Mouse (Mus musculus) forebrain, embryonic 16.5 days (tissue): Measurements from ENCODE around the gene Pcsk1. TPM values are rescaled to one million over a fixed set of nuclear protein-coding genes. Genes with fewer than 3 reads are reported as not detected.
A peak's percentile ranks its signal among the peaks of the same experiment; 100 is the strongest.

Experiments used
- ATAC-seq: fragments of 200-750 bp; cut with Nextera tagmentation; 2 replicates; pipeline ENCODE4 v1.8.0; 2017; ENCODE audit warnings: mild to moderate bottlenecking, moderate library complexity
- H3K27ac ChIP-seq: fragments of 300-500 bp; sonication (generic); 2 replicates; pipeline ENCODE4 v1.5.1; 2014; ENCODE audit warnings: low read length, control low read depth
- H3K27me3 ChIP-seq: fragments of 300-500 bp; sonication (generic); replicated peaks from 2 replicates; pipeline ENCODE4 v1.6.1; 2014; ENCODE audit warnings: low read length; ENCODE audit not compliant: control insufficient read depth, insufficient read depth
- H3K36me3 ChIP-seq: fragments of 300-500 bp; sonication (generic); 2 replicates; pipeline ENCODE4 v1.6.1; 2014; ENCODE audit not compliant: control insufficient read depth, insufficient read depth
- H3K4me1 ChIP-seq: fragments of 300-500 bp; sonication (generic); replicated peaks from 2 replicates; pipeline ENCODE4 v1.6.1; 2014; ENCODE audit warnings: low read length; ENCODE audit not compliant: control insufficient read depth, insufficient read depth
- H3K4me2 ChIP-seq: fragments of 300-500 bp; sonication (generic); 2 replicates; pipeline ENCODE4 v1.6.1; 2014; ENCODE audit warnings: mild to moderate bottlenecking, low read length, control low read depth
- H3K4me3 ChIP-seq: fragments of 300-500 bp; sonication (generic); replicated peaks from 2 replicates; pipeline ENCODE4 v1.5.1; 2014; ENCODE audit warnings: mild to moderate bottlenecking, low read length, control low read depth
- H3K9ac ChIP-seq: fragments of 300-500 bp; sonication (generic); replicated peaks from 2 replicates; pipeline ENCODE4 v1.6.1; 2014; ENCODE audit warnings: low read depth, low read length, control low read depth
- H3K9me3 ChIP-seq: fragments of 300-500 bp; sonication (generic); 2 replicates; pipeline ENCODE4 v1.6.1; 2016; ENCODE audit warnings: low read length; ENCODE audit not compliant: control insufficient read depth
- WGBS: fragments of 180-500 bp; shearing (Covaris S2); extraction: QIAGEN DNeasy Blood & Tissue Kit; methylation state at CpG from one replicate; pipeline ENCODE4 v1.1.7; 2014; 5-methylcytosine and 5-hydroxymethylcytosine counted together
- polyA plus RNA-seq: library from polyadenylated mRNA; unstranded; fragments of >200 nt; fragmentation: Nextera tagmentation; extraction: Ambion mirVana; gene quantifications from 2 replicates; pipeline ENCODE4 v1.2.1, GENCODE M21; 2015

Pcsk1 gene
- polyA plus RNA-seq, result 1.2 and 2.6 TPM in 2 replicates

DNA sequence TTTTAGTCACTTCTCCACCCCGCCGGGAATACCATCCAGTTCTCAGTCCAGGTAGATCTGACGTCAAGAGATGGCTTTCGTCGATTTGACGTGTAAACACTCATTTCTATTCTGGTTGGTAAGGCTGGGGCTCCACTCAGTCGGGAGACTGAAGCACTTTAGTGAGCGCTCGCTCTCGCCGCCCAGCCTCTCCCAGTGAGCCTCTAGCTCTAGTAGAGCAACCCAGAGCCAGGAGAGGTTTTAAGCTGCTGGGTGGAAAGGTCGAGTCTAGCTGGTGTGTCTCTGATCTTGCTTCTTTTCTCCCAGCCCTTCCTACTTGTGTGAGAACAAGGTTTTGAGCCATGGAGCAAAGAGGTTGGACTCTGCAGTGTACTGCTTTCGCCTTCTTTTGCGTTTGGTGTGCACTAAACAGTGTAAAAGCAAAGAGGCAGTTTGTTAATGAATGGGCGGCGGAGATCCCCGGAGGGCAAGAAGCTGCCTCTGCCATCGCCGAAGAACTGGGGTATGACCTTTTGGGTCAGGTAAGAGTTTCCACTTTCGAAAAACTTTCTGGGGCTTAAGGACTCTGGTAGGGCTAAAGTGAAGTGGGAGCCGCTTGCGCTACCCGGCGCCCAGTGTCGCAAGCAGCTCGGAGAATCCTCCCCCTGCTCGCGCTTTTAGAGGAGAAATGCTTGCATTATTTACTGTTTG is at the start of gene Pcsk1:
Gene Pcsk1 (plus strand): TSS at position 106 of the 690 bp plus-strand sequence.
- Histone ChIP-seq H3K4me2 (peak within 1 kb of the TSS; percentile 92), H3K9me3 (no peaks in the 10 kb centered on the region), H3K9ac (peak within 1 kb of the TSS; percentile 33), H3K27ac (no peak within 1 kb of the TSS), H3K4me1 (peaks cover 5% of the 10 kb centered on the region; the same call in 1 of the 2 replicates), H3K36me3 (no peaks in the 10 kb centered on the region), H3K4me3 (peak within 1 kb of the TSS; percentile 64), H3K27me3 (no peaks in the 10 kb centered on the region)
- WGBS, result under 1% methylated on average over 28 of the region's 28 CpGs
- peak; percentile 87 for ATAC-seq

DNA sequence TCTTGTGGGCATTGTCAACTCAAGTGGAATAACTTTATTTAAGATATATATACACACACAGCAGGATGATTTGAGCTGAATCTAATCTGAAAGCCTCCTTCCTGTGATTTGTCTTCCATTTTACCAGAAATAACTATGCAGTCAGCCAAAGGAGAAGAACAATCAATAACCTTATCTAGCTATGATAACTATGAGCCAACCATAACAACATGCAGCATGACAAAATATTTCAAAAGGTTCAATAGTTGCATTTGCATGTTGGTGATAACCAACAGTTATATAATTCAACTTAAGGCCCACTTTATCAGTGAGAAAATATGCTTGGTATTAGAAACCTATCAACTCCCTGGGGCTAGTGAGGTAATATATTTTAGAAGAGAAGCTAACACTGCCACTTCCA is 30.8 kb upstream of the Pcsk1 start:
- Histone ChIP-seq H3K36me3 (no peaks in the 10 kb centered on the region), H3K9ac (no peak overlapping the region), H3K9me3 (no peaks in the 10 kb centered on the region), H3K27ac (no peak overlapping the region), H3K27me3 (no peaks in the 10 kb centered on the region), H3K4me1 (no peaks in the 10 kb centered on the region), H3K4me2 (no peak overlapping the region), H3K4me3 (no peak overlapping the region)
- no peak for ATAC-seq

DNA sequence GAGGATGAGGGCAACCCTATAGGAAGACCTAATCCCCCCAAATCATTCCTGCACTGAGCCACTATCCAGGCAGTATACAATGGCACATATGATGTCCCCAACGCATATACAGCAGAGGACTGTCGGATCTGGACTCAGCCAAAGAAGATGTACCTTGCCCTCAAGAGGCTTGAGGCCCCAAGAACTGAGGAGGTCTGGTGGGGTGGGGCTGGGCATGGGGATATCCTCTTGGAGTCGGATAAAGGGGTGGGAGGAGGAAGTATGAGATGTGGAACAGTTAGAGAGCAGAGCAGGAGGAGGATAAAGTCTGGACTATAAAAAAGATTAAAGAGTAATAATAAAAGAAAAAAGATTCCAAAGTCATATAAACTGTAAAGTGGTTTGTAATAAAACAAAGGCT is 25.7 kb upstream of the Pcsk1 start:
- H3K36me3 ChIP-seq, result no peaks in the 10 kb centered on the region
- no peak overlapping the region for H3K27ac ChIP-seq
- H3K27me3 ChIP-seq, result no peaks in the 10 kb centered on the region
- 85% methylated on average over 3 of the region's 3 CpGs for WGBS
- H3K4me1 ChIP-seq, result no peaks in the 10 kb centered on the region
- no peak overlapping the region for H3K9ac ChIP-seq
- no peaks in the 10 kb centered on the region for H3K9me3 ChIP-seq
- H3K4me3 ChIP-seq, result no peak overlapping the region
- no peak for ATAC-seq
- H3K4me2 ChIP-seq, result no peak overlapping the region

GRCm38 (mm10) chr13:75088597-75088996 is 1.0 kb upstream of the Pcsk1 start:
- no peaks in the 10 kb centered on the region for H3K36me3 ChIP-seq
- H3K27ac ChIP-seq, result no peak overlapping the region
- ATAC-seq, result no peak
- no peak overlapping the region for H3K9ac ChIP-seq
- no peak overlapping the region for H3K4me3 ChIP-seq
- H3K9me3 ChIP-seq, result no peaks in the 10 kb centered on the region
- peaks cover 5% of the 10 kb centered on the region; the same call in 1 of the 2 replicates for H3K4me1 ChIP-seq
- no peaks in the 10 kb centered on the region for H3K27me3 ChIP-seq
- 27% methylated on average over 6 of the region's 6 CpGs for WGBS
- H3K4me2 ChIP-seq, result no peak overlapping the region

GRCm38 (mm10) chr13:75090411-75090779 is 769 bp downstream of the Pcsk1 start:
- Histone ChIP-seq H3K27me3 (no peaks in the 10 kb centered on the region), H3K27ac (no peak overlapping the region), H3K9ac (peak overlapping the region; percentile 33), H3K36me3 (no peaks in the 10 kb centered on the region), H3K4me2 (peak overlapping the region; percentile 92), H3K9me3 (no peaks in the 10 kb centered on the region), H3K4me1 (peaks cover 5% of the 10 kb centered on the region; the same call in 1 of the 2 replicates), H3K4me3 (peak overlapping the region; percentile 64)
- WGBS, result under 1% methylated on average over 12 of the region's 12 CpGs
- peak; percentile 56 for ATAC-seq

DNA sequence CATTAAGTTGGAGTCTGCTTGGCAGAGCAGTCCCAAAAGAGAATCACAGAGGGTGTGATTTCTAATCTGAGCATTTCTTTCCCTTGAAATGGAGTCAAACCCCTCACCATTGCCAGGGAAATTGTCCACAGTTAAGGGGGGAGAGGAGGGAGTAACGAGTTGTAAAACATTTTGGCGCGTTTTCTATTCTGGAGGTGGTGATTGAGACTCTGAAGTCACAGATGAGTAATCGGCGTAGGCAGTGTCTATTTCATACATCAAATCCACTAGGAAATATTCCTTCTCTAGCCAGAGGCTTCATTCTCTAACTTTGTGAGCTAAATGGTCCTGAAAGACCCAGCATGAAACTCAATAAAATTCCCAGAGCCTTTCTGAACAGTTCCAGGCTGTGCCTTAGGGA is 1.4 kb downstream of the Pcsk1 start:
- H3K4me1 ChIP-seq, result peaks cover 5% of the 10 kb centered on the region; the same call in 1 of the 2 replicates
- ATAC-seq, result no peak

GRCm38 (mm10) chr13:75095487-75095886 is 5.9 kb downstream of the Pcsk1 start:
- Histone ChIP-seq H3K27me3 (no peaks in the 10 kb centered on the region), H3K27ac (no peak overlapping the region), H3K4me2 (no peak overlapping the region), H3K36me3 (no peaks in the 10 kb centered on the region), H3K9ac (no peak overlapping the region), H3K4me3 (no peak overlapping the region), H3K4me1 (peaks cover 4% of the 10 kb centered on the region; the same call in 1 of the 2 replicates), H3K9me3 (no peaks in the 10 kb centered on the region)
- ATAC-seq, result no peak

More for the DNA sequence above, 1.4 kb downstream of the Pcsk1 start:
- H3K27ac ChIP-seq, result no peak overlapping the region
- no peak overlapping the region for H3K9ac ChIP-seq
- H3K4me2 ChIP-seq, result peak overlapping the region; percentile 92; the same call in 1 of the 2 replicates
- no peaks in the 10 kb centered on the region for H3K36me3 ChIP-seq
- H3K9me3 ChIP-seq, result no peaks in the 10 kb centered on the region
- no peaks in the 10 kb centered on the region for H3K27me3 ChIP-seq
- WGBS, result 51% methylated on average over 5 of the region's 5 CpGs
- H3K4me3 ChIP-seq, result peak overlapping the region; percentile 64

DNA sequence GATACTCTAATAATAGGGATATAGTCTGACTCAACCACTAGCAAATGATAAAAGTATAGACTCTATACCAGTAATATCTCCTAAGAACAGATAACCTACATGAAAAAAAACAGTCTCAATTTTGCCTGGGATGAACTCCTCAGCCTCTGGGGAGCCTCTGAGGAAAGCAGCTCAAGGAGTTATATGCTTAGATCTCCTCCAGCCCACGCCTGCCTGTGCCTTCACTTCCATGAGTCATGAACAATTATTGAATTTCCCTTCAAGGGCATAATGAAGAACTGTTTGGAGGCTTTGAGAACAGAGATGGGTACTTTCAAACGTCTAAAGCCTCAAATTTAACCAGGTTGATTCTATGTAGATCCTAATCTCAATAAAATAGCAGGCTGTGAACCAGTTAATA is 23.5 kb downstream of the Pcsk1 start:
- Histone ChIP-seq H3K27ac (no peak overlapping the region), H3K4me2 (no peak overlapping the region), H3K27me3 (no peaks in the 10 kb centered on the region), H3K9ac (no peak overlapping the region), H3K4me1 (no peaks in the 10 kb centered on the region), H3K36me3 (no peaks in the 10 kb centered on the region), H3K4me3 (no peak overlapping the region), H3K9me3 (no peaks in the 10 kb centered on the region)
- WGBS, result 59% methylated on average over 2 of the region's 2 CpGs
- ATAC-seq, result no peak

- 94% methylated on average over 2 of the region's 2 CpGs for WGBS
- H3K9me3 ChIP-seq, result no peaks in the 10 kb centered on the region
- no peak overlapping the region for H3K9ac ChIP-seq
- no peak overlapping the region for H3K27ac ChIP-seq
- H3K36me3 ChIP-seq, result no peaks in the 10 kb centered on the region
- no peak overlapping the region for H3K4me3 ChIP-seq
- H3K27me3 ChIP-seq, result no peaks in the 10 kb centered on the region
- ATAC-seq, result no peak
- H3K4me1 ChIP-seq, result no peaks in the 10 kb centered on the region
- H3K4me2 ChIP-seq, result no peak overlapping the region
Observed at GRCm38 (mm10) chr13:75114007-75114424, 24.4 kb downstream of the Pcsk1 start.
